Mouse (Mus musculus) embryonic facial prominence, embryonic 12.5 days (tissue): ENCODE results near the gene Ptpn1. TPM values are rescaled to one million over a fixed set of nuclear protein-coding genes. Genes with fewer than 3 reads are reported as not detected.

Experiments
- ATAC-seq: fragments of 200-750 bp; cut with Nextera tagmentation; 2 replicates; pipeline ENCODE4 v1.8.0; 2017; ENCODE audit not compliant: insufficient number of reproducible peaks, insufficient read depth, low FRiP score, low TSS enrichment
- H3K27ac ChIP-seq: fragments of 300-500 bp; sonication (generic); 2 replicates; pipeline ENCODE4 v1.5.1; 2016; ENCODE audit warnings: mild to moderate bottlenecking
- H3K27me3 ChIP-seq: fragments of 300-500 bp; sonication (generic); 2 replicates; pipeline ENCODE4 v1.6.1; 2016; ENCODE audit warnings: mild to moderate bottlenecking, moderate library complexity
- H3K36me3 ChIP-seq: fragments of 300-500 bp; sonication (generic); 2 replicates; pipeline ENCODE4 v1.6.1; 2016; ENCODE audit warnings: mild to moderate bottlenecking
- H3K4me1 ChIP-seq: fragments of 300-500 bp; sonication (generic); 2 replicates; pipeline ENCODE4 v1.6.1; 2016
- H3K4me2 ChIP-seq: fragments of 300-500 bp; sonication (generic); replicated peaks from 2 replicates; pipeline ENCODE4 v1.6.1; 2016; ENCODE audit warnings: mild to moderate bottlenecking, moderate library complexity
- H3K4me3 ChIP-seq: fragments of 300-500 bp; sonication (generic); 2 replicates; pipeline ENCODE4 v1.5.1; 2016; ENCODE audit warnings: mild to moderate bottlenecking
- H3K9ac ChIP-seq: fragments of 300-500 bp; sonication (generic); 2 replicates; pipeline ENCODE4 v1.6.1; 2016; ENCODE audit warnings: mild to moderate bottlenecking, moderate library complexity
- H3K9me3 ChIP-seq: fragments of 300-500 bp; sonication (generic); 2 replicates; pipeline ENCODE4 v1.6.1; 2016; ENCODE audit warnings: mild to moderate bottlenecking, moderate library complexity
- WGBS: fragments of 180-500 bp; shearing (Covaris S2); methylation state at CpG from one replicate; pipeline ENCODE4 v1.1.7; 2016; 5-methylcytosine and 5-hydroxymethylcytosine counted together
- polyA plus RNA-seq: library from polyadenylated mRNA; unstranded; fragments of >200 nt; fragmentation: Nextera tagmentation; extraction: Ambion mirVana; gene quantifications from 2 replicates; pipeline ENCODE4 v1.2.1, GENCODE M21; 2016

Gene Ptpn1
- polyA plus RNA-seq, 1 experiment from 2014 or later, result 60.8 TPM

- Histone ChIP-seq H3K4me1 (no peaks in the 10 kb centered on the region), H3K9me3 (no peaks in the 10 kb centered on the region), H3K4me3 (no peak overlapping the region), H3K36me3 (no peaks in the 10 kb centered on the region), H3K27ac (no peak overlapping the region), H3K4me2 (no peak overlapping the region), H3K9ac (no peak overlapping the region), H3K27me3 (peaks cover 4% of the 10 kb centered on the region; the same call in 1 of the 2 replicates)
- ATAC-seq, result no peak
- WGBS, result 28% methylated on average over 5 of the region's 5 CpGs
Observed at GRCm38 (mm10) chr2:168016951-168017391, 85.1 kb downstream of the Ptpn1 start.

GRCm38 (mm10) chr2:168019201-168019715, 87.4 kb downstream of the Ptpn1 start:
- no peak overlapping the region for H3K4me2 ChIP-seq
- H3K9ac ChIP-seq, result no peak overlapping the region
- H3K27ac ChIP-seq, result no peak overlapping the region
- no peaks in the 10 kb centered on the region for H3K36me3 ChIP-seq
- no peak overlapping the region for H3K4me3 ChIP-seq
- H3K4me1 ChIP-seq, result no peaks in the 10 kb centered on the region
- WGBS, result 82% methylated on average over 9 of the region's 9 CpGs
- no peaks in the 10 kb centered on the region for H3K9me3 ChIP-seq
- peaks cover 4% of the 10 kb centered on the region; the same call in 1 of the 2 replicates for H3K27me3 ChIP-seq
- no peak for ATAC-seq

GRCm38 (mm10) chr2:168023763-168024402, 92.0 kb downstream of the Ptpn1 start:
- no peak overlapping the region for H3K4me2 ChIP-seq
- no peak for ATAC-seq
- H3K36me3 ChIP-seq, result no peaks in the 10 kb centered on the region
- no peak overlapping the region for H3K9ac ChIP-seq
- no peak overlapping the region for H3K4me3 ChIP-seq
- no peak overlapping the region for H3K27ac ChIP-seq
- H3K27me3 ChIP-seq, result no peaks in the 10 kb centered on the region
- H3K4me1 ChIP-seq, result 0 out of 2 replicates have a peak, but pooled peaks cover 3% of the 10 kb centered on the region
- 71% methylated on average over 3 of the region's 3 CpGs for WGBS
- peaks cover 5% of the 10 kb centered on the region; the same call in 1 of the 2 replicates for H3K9me3 ChIP-seq

GRCm38 (mm10) chr2:168025174-168025573, 93.3 kb downstream of the Ptpn1 start:
- Histone ChIP-seq H3K27me3 (no peaks in the 10 kb centered on the region), H3K27ac (peak overlapping the region; percentile 37; the same call in 1 of the 2 replicates), H3K4me1 (0 out of 2 replicates have a peak, but pooled peaks cover 3% of the 10 kb centered on the region), H3K9ac (no peak overlapping the region), H3K36me3 (no peaks in the 10 kb centered on the region), H3K9me3 (peaks cover 5% of the 10 kb centered on the region; the same call in 1 of the 2 replicates), H3K4me2 (no peak overlapping the region), H3K4me3 (no peak overlapping the region)
- 56% methylated on average over 12 of the region's 12 CpGs for WGBS
- ATAC-seq, result no peak

- H3K27me3 ChIP-seq, result no peaks in the 10 kb centered on the region
- no peak overlapping the region for H3K4me3 ChIP-seq
- no peak overlapping the region; the same call in 1 of the 2 replicates for H3K27ac ChIP-seq
- H3K4me1 ChIP-seq, result 0 out of 2 replicates have a peak, but pooled peaks cover 3% of the 10 kb centered on the region
- 91% methylated on average over 8 of the region's 8 CpGs for WGBS
- no peak overlapping the region for H3K4me2 ChIP-seq
- peaks cover 5% of the 10 kb centered on the region; the same call in 1 of the 2 replicates for H3K9me3 ChIP-seq
- ATAC-seq, result no peak
- H3K9ac ChIP-seq, result no peak overlapping the region
- no peaks in the 10 kb centered on the region for H3K36me3 ChIP-seq
Observed at GRCm38 (mm10) chr2:168025882-168026281, 94.0 kb downstream of the Ptpn1 start.

GRCm38 (mm10) chr2:168026467-168026866, 94.6 kb downstream of the Ptpn1 start:
- Histone ChIP-seq H3K9ac (no peak overlapping the region), H3K36me3 (no peaks in the 10 kb centered on the region), H3K4me2 (no peak overlapping the region), H3K27ac (no peak overlapping the region), H3K4me1 (0 out of 2 replicates have a peak, but pooled peaks cover 3% of the 10 kb centered on the region), H3K9me3 (peaks cover 5% of the 10 kb centered on the region; the same call in 1 of the 2 replicates), H3K4me3 (no peak overlapping the region), H3K27me3 (no peaks in the 10 kb centered on the region)
- ATAC-seq, result no peak
- 61% methylated on average over 3 of the region's 3 CpGs for WGBS

GRCm38 (mm10) chr2:168028376-168028775, 96.5 kb downstream of the Ptpn1 start:
- H3K4me3 ChIP-seq, result no peak overlapping the region
- WGBS, result 98% methylated on average over 3 of the region's 3 CpGs
- H3K4me1 ChIP-seq, result 0 out of 2 replicates have a peak, but pooled peaks cover 3% of the 10 kb centered on the region
- H3K4me2 ChIP-seq, result no peak overlapping the region
- H3K36me3 ChIP-seq, result no peaks in the 10 kb centered on the region
- H3K9me3 ChIP-seq, result peaks cover 5% of the 10 kb centered on the region; the same call in 1 of the 2 replicates
- no peak for ATAC-seq
- H3K9ac ChIP-seq, result no peak overlapping the region
- no peaks in the 10 kb centered on the region for H3K27me3 ChIP-seq
- H3K27ac ChIP-seq, result no peak overlapping the region

Other genes with a start within 250 kb of the Ptpn1 start
- 7.1 and 7.8 TPM in 2 replicates for gene Cebpb, start 243.1 kb upstream of the Ptpn1 start, polyA plus RNA-seq
- gene Tmem189, start 242.2 kb upstream of the Ptpn1 start, polyA plus RNA-seq, result 45.0 and 46.9 TPM in 2 replicates
- gene Ripor3, start 78.6 kb downstream of the Ptpn1 start, polyA plus RNA-seq, result 2.0 and 3.6 TPM in 2 replicates
- gene Pard6b, start 148.9 kb downstream of the Ptpn1 start, polyA plus RNA-seq, result 6.0 and 6.6 TPM in 2 replicates